ENCODE assay signal across 36 mouse cellular contexts in the genomic region with DNA sequence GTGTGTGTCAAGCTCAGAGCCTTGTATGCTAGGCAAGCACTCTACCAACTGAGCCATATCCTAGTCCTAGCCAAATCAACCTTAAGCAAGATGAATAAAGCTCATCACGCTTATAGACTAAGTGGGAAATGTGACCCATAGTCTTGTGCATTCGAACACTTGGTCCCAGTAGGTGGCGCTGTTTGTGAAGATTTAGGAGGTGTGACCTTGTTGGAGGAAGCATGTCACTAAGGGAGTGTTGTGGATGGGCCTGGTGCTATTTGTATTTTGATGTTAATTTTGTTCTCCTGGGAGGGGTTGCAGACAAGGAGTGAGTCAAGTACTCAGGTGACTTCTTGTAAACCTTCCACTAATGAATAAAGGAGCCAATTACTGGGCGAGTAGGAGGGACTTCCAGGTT. TPM values are rescaled to one million over a fixed set of nuclear protein-coding genes. Genes with fewer than 3 reads are reported as not detected.
DNase-seq lines count a peak whose midpoint lies in the region; ATAC-seq and TF ChIP-seq lines count a peak whose summit lies in the region.
"Had no signal": no experiment of that assay in that cellular context is flagged by ENCODE, and none has a peak within 500 bp of the region (broad histone marks: within the 10 kb centered on the region; RNA-seq: fewer than 3 reads in every experiment).

No protein-coding gene starts in this region.

- no peak overlapping the region for H3K4me2 ChIP-seq in lung, embryonic 14.5 days
- H3K4me2 ChIP-seq in stomach, postnatal 0 days (replicated peaks; ENCODE audit: low read depth): no peak overlapping the region
- H3K4me2 ChIP-seq: embryonic facial prominence, embryonic 12.5 days; hindbrain, embryonic 15.5 days; liver, embryonic 12.5 days; neural tube, embryonic 12.5 days had no signal

- no peak overlapping the region for H3K4me3 ChIP-seq in lung, embryonic 14.5 days (ENCODE audit: low read depth, low read length)
- no peak overlapping the region for H3K4me3 ChIP-seq in lung, adult 2 months (replicated peaks; ENCODE audit: extremely low read depth, low read depth, low read length)
- H3K4me3 ChIP-seq in stomach, postnatal 0 days (ENCODE audit: low read depth, low read length): no peak overlapping the region
- H3K4me3 ChIP-seq: embryonic facial prominence, embryonic 12.5 days; hindbrain, embryonic 10.5 days; hindbrain, embryonic 15.5 days; liver, embryonic 12.5 days; midbrain, embryonic 10.5 days; myocyte; neural tube, embryonic 12.5 days had no signal

- no peak for ATAC-seq in lung, embryonic 14.5 days (ENCODE audit: insufficient read depth)
- no peak for ATAC-seq in stomach, postnatal 0 days (ENCODE audit: low FRiP score, low TSS enrichment)
- ATAC-seq: forebrain, embryonic 14.5 days; intestine, embryonic 16.5 days; liver, embryonic 12.5 days; liver, postnatal 0 days; midbrain, embryonic 16.5 days had no signal

- DNase-seq in heart, adult 11 months: peak; percentile 61
- no peak for DNase-seq in heart, adult 18-20 months
- no peak for DNase-seq in lung, embryonic 14.5 days
- DNase-seq in lung, adult 2 months: no peak
- peak; percentile 88 for DNase-seq in ES-CJ7 (ENCODE audit: low read depth, low spot score)
- DNase-seq in stomach, postnatal 0 days (ENCODE audit: low spot score): no peak
- no peak for DNase-seq in cerebellum, adult 11 months
- DNase-seq: adrenal gland, postnatal 10 days; cerebellum, adult 9-10 months; cerebellum, postnatal 36 days; embryo, embryonic 11 days; gastrocnemius, postnatal 14 days; heart, postnatal 14 days; kidney, adult 9 months; kidney, postnatal 14 days; left cerebral cortex, postnatal 4 days; liver, postnatal 0 days; lung, postnatal 14 days; right cerebral cortex, adult 18-20 months; spleen, adult 18-20 months had no signal

- no peaks in the 10 kb centered on the region for H3K4me1 ChIP-seq in lung, embryonic 14.5 days (ENCODE audit: insufficient read depth)
- no peaks in the 10 kb centered on the region for H3K4me1 ChIP-seq in lung, adult 2 months (ENCODE audit: control insufficient read depth, insufficient read depth, low read length)
- H3K4me1 ChIP-seq in stomach, postnatal 0 days (replicated peaks; ENCODE audit: control insufficient read depth, insufficient read depth): no peaks in the 10 kb centered on the region
- H3K4me1 ChIP-seq: embryonic facial prominence, embryonic 12.5 days; hindbrain, embryonic 10.5 days; hindbrain, embryonic 15.5 days; midbrain, embryonic 10.5 days; neural tube, embryonic 12.5 days had no signal

- H3K9ac ChIP-seq in lung, embryonic 14.5 days: no peak overlapping the region
- no peak overlapping the region for H3K9ac ChIP-seq in stomach, postnatal 0 days (ENCODE audit: low read length)
- H3K9ac ChIP-seq: embryonic facial prominence, embryonic 12.5 days; hindbrain, embryonic 15.5 days; liver, embryonic 12.5 days; liver, postnatal 0 days; neural tube, embryonic 12.5 days had no signal

- H3K36me3 ChIP-seq in lung, embryonic 14.5 days (ENCODE audit: insufficient read depth): no peaks in the 10 kb centered on the region
- H3K36me3 ChIP-seq in stomach, postnatal 0 days (ENCODE audit: control insufficient read depth, insufficient read depth, low read length): no peaks in the 10 kb centered on the region
- H3K36me3 ChIP-seq: embryonic facial prominence, embryonic 12.5 days; hindbrain, embryonic 10.5 days; hindbrain, embryonic 15.5 days; liver, embryonic 12.5 days; midbrain, embryonic 10.5 days; neural tube, embryonic 12.5 days had no signal

- 84% methylated on average over 4 of the region's 4 CpGs for WGBS in lung, embryonic 14.5 days
- WGBS in lung, adult 2 months: 80% methylated on average over 4 of the region's 4 CpGs
- 81% methylated on average over 4 of the region's 4 CpGs for WGBS in stomach, postnatal 0 days

- no peaks in the 10 kb centered on the region for H3K9me3 ChIP-seq in lung, embryonic 14.5 days (ENCODE audit: low read depth, low read length)
- no peaks in the 10 kb centered on the region for H3K9me3 ChIP-seq in stomach, postnatal 0 days (ENCODE audit: control insufficient read depth, low read length)
- H3K9me3 ChIP-seq: hindbrain, embryonic 15.5 days; midbrain, embryonic 10.5 days had no signal

- no peak overlapping the region for H3K27ac ChIP-seq in lung, embryonic 14.5 days (ENCODE audit: low read depth)
- no peak overlapping the region for H3K27ac ChIP-seq in stomach, postnatal 0 days (replicated peaks)
- H3K27ac ChIP-seq: embryonic facial prominence, embryonic 12.5 days; hindbrain, embryonic 10.5 days; hindbrain, embryonic 15.5 days; liver, embryonic 12.5 days; midbrain, embryonic 10.5 days; neural tube, embryonic 12.5 days had no signal

- no peaks in the 10 kb centered on the region for H3K27me3 ChIP-seq in lung, embryonic 14.5 days (ENCODE audit: insufficient read depth, low read length)
- H3K27me3 ChIP-seq in stomach, postnatal 0 days (ENCODE audit: control insufficient read depth, insufficient read depth, low read length): no peaks in the 10 kb centered on the region
- H3K27me3 ChIP-seq: embryonic facial prominence, embryonic 12.5 days; hindbrain, embryonic 15.5 days; liver, embryonic 12.5 days; neural tube, embryonic 12.5 days had no signal

- peak; percentile 18; the same call in 1 of the 2 replicates for TF ChIP-seq CTCF in lung, embryonic 14.5 days (IDR thresholded peaks at IDR 0.05; ENCODE audit: low read depth)
- TF ChIP-seq CTCF in lung, adult 2 months (IDR thresholded peaks at IDR 0.05; ENCODE audit: insufficient read depth, low read length): no peak
- TF ChIP-seq CTCF in stomach, postnatal 0 days (IDR thresholded peaks at IDR 0.05; ENCODE audit: low read depth): peak; percentile 41

- TF ChIP-seq POLR2A in lung, adult 2 months (IDR thresholded peaks at IDR 0.05; ENCODE audit: borderline replicate concordance, extremely low read depth, low read depth, low read length): no peak

- no peak for TF ChIP-seq EP300 in stomach, postnatal 0 days (optimal IDR thresholded peaks at IDR 0.05)

RNA-seq across cellular contexts. Expression of gene Guca2a, which starts 5.2 kb away (rescaled TPM):
- not detected for total RNA-seq in heart, adult 18-20 months (2021)
- polyA plus RNA-seq in lung, embryonic 14.5 days (2014; fragmentation: Nextera tagmentation; extraction: Ambion mirVana): 0.45 TPM in 1 of 2 replicates, not detected in the other
- polyA plus RNA-seq in lung, adult 2 months (2012; rRNA removed): 23.0 TPM in 1 of 2 replicates, not detected in the other
- 0.88 and 1.0 TPM in 2 replicates for polyA plus RNA-seq in stomach, postnatal 0 days (2015; fragmentation: Nextera tagmentation; extraction: Ambion mirVana)
- total RNA-seq: adrenal gland, postnatal 10 days; gastrocnemius, postnatal 14 days; heart, adult 8-10 months; heart, postnatal 14 days; layer of hippocampus, postnatal 25 days; left cerebral cortex, postnatal 4 days; megakaryocyte progenitor cell, adult 5-6 weeks had no signal
- polyA plus RNA-seq: embryonic facial prominence, embryonic 12.5 days; forebrain, embryonic 14.5 days; heart, embryonic 14.5 days; hindbrain, embryonic 10.5 days; hindbrain, embryonic 15.5 days; limb, embryonic 14.5 days; liver, embryonic 12.5 days; liver, postnatal 0 days; midbrain, embryonic 10.5 days; midbrain, embryonic 16.5 days; myocyte; neural tube, embryonic 12.5 days had no signal

RNA-seq across cellular contexts. Expression of gene Guca2b, which starts 16.1 kb away (rescaled TPM):
- total RNA-seq in heart, adult 18-20 months (2021): under 1 TPM; 0.51 to 0.65 TPM
- polyA plus RNA-seq in lung, embryonic 14.5 days (2014; fragmentation: Nextera tagmentation; extraction: Ambion mirVana): not detected in 2 replicates
- 0.46 TPM in 1 of 2 replicates, not detected in the other for polyA plus RNA-seq in lung, adult 2 months (2012; rRNA removed)
- polyA plus RNA-seq in stomach, postnatal 0 days (2015; fragmentation: Nextera tagmentation; extraction: Ambion mirVana): 1.1 and 1.2 TPM in 2 replicates
- total RNA-seq: adrenal gland, postnatal 10 days; gastrocnemius, postnatal 14 days; heart, postnatal 14 days; layer of hippocampus, postnatal 25 days; left cerebral cortex, postnatal 4 days; megakaryocyte progenitor cell, adult 5-6 weeks had no signal
- polyA plus RNA-seq: C2C12; embryonic facial prominence, embryonic 12.5 days; forebrain, embryonic 14.5 days; heart, embryonic 14.5 days; hindbrain, embryonic 10.5 days; hindbrain, embryonic 15.5 days; limb, embryonic 14.5 days; liver, postnatal 0 days; midbrain, embryonic 10.5 days; midbrain, embryonic 16.5 days; myocyte; neural tube, embryonic 12.5 days had no signal

Comparison
In these comparisons a context has a peak if more than half of its experiments do, and no peak if none do; other contexts are left out.
1. DNase-seq: peak in heart, adult 11 months (single experiment) and ES-CJ7 (single experiment); none in heart, adult 18-20 months (0 of 2), lung, embryonic 14.5 days (single experiment), lung, adult 2 months (single experiment), stomach, postnatal 0 days (single experiment) and cerebellum, adult 11 months (single experiment).